Mouse (Mus musculus) heart, adult 2 months (tissue): ENCODE data around the gene Rpl4.

Experiments used
- CTCF ChIP-seq: fragments of 200-600 bp; IDR thresholded peaks from 2 replicates; pipeline ENCODE4 v1.8.1; 2022; ENCODE audit warnings: antibody characterized with exemption, mild to moderate bottlenecking, moderate library complexity
- EP300 ChIP-seq: fragments of 200-500 bp; IDR thresholded peaks from 2 replicates; pipeline ENCODE4 v1.6.1; 2011; ENCODE audit warnings: low read depth, low read length, control low read depth; ENCODE audit not compliant: insufficient read depth
- POLR2A ChIP-seq: fragments of 200-500 bp; IDR thresholded peaks from 2 replicates; pipeline ENCODE4 v1.6.1; 2011; ENCODE audit warnings: mild to moderate bottlenecking, low read depth, low read length, control low read depth; ENCODE audit not compliant: insufficient read depth

- TF ChIP-seq CTCF = no peak
- TF ChIP-seq POLR2A = no peak
- no peak for TF ChIP-seq EP300
Measured at GRCm38 (mm10) chr9:64198068-64198762, 25.0 kb downstream of the Rpl4 start.
